Mouse (Mus musculus): ENCODE measurements around the gene Rbpms2.

Rbpms2 gene

DNA sequence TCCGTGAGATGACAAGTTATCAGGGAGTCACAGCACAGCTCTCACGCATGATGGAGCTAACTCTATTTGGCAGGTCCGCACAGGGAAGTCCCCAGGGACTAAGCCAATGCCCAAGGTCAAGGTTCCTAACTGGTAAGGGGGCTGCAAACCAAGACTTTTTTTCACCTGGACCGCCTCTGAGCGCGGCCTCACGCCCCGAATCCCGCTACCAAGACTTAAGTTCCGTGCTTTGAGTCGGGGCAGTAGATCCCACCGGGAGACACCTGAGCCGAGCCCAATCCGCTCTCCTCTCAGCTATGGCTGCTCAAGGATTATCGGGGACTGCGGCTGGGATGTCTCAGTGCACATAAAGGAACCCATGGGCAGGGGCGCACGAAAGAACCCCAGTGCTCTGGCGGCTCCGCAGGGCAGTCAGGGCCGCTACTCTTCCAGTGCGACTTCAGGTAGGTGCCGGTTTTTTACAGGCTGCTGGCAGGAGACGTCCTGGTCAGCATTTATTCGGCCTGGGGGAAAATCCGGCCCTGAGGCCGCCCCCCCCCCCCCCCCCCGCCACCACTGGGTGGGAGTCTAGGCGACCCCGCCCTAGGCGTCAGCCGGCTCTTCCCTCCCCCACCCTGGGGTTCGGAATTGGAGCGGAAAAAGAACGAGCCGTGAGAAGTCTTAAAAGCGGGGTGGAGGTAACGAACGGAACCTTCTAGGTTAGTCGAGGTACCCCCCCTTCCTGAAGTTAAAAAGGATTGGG lies at the start of gene Rbpms2:
Gene Rbpms2, plus strand, starts transcription at position 624 of the 742 bp plus-strand sequence.
- no peak for DNase-seq (ENCODE audit: low spot score)

DNA sequence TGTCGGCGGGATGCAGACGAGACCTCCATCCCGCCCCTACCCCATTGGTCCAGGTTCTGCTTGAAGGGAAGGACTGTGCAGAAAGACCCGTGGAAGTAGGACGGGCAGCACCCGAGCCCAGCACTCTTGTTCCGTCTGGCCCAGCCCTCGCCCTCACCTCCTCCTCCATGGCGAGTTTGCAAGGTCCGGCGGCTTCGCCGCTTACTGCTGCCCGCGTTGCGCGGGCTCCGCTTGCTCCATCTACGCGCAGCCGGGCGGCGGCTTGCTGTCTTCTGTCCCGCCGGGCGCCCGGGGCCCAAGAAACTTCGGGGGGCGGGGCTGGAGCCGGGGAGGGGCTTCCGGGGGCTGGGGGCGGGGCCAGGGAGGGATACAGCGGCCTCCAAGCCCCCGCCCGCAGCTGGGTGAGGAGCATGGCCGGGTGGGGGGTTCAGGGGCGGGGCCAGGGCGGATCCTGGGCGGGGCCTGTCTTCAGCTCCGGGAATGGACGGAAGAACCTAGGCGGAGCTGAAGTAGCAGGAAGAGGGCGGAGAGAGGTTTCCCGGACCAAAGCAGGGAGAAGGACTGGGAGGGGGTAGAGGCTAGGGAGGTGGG lies 49.6 kb upstream of the Rbpms2 start, which contains the start of gene Plekho2:
Gene Plekho2, minus strand, starts transcription at position 260 of the 591 bp plus-strand sequence.
- DNase-seq (ENCODE audit: low spot score), result peak; percentile 94

DNA sequence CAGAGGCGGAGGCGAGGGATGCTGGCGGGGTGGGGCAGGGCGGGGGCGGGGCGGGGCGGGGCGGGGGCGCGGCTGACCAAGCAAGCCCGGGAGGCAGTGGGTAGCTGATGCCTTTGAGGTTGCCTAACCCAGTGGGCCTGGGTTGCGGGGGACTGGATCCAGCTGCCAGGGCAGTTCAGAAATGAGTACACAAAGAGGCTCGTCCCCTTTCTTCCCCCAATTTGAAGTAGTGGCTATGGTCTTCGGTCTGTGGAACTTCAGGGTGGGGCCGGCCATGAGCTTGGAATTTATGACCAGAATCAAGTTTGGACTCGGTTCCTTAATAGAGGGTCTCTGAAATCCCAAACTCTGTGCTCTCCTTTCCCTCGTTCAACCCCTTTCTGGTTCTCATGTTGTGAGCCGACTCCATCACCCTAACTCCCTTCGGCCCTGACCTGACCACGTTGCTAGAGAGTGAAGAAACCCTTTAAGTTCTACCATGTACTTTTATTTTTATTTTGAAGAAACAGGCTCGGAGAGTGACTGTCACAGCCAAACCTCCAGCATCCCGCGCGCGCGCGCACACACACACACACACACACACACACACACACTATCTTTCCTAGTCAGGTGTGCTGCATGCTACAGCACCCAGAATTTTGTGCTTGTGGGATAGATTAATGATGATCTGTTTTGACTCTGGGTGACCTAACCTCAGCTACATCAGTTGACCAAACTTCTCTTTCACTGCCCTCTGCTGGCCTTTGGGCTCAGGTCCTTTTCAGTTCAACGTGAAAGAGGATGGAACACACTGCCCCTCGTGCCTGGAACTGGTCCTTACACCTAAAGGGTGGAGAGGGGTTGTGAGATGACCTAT lies 48.8 kb upstream of the Rbpms2 start:
- peak; percentile 94 for DNase-seq (ENCODE audit: low spot score)

DNA sequence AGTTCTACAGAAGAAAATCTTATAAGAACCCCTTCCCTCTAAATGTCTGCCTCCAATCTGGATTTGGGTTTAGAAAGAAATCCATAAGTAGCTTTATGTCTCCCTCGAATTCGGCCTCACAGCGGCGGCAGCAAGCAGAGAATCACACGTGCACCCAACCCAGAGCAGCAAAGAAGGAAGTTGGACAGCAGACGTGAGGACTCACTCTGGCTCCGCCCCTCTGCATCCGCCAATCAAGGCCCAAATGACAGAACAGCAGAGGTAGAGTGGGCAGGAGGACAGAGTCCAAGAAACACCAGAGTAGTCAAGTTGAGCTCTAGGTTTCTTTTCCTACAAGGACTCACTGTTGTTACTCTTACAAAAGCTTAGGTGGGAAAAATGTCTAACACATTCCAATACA lies 46.4 kb upstream of the Rbpms2 start:
- DNase-seq (ENCODE audit: low spot score), result no peak

DNA sequence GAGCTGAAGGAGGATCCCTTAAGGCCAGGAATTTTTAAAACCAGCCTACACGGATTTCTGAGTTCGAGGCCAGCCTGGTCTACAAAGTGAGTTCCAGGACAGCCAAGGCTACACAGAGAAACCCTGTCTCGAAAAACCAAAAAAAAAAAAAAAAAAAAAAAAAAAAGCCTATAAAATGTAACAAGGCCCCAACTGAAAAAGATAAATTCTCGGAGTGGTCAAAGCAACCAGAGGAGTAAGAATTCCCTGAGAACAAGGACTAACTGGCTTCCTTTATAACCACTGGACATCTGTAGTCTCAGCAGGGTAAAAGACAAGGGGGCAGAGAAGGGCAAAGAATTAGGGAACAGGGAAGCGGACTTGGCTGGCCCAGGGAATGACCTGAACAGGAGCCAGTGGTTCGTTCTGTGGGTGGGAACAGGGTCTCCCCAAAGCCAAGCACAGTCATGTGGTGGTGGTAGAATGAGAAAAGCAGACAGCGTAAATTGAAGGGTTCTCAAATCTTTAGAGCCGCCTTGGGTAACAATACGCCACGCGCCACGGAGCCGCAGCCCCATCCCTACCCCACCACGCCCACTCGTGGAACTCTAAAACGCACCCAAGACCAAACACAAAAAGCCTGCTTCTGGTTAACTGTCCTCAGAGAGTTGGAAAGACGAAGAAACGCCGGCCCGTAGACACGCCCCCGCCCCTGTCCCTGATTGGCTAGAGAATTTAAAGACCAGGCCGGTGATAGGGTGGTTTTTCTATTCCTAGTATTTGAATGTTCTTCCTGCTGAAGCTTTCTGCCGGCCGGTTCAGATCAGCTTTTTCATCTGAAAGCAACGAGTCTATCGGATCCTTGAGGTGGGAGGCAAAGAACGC lies 42.8 kb upstream of the Rbpms2 start, which contains the start of gene Pif1:
Gene Pif1, plus strand, starts transcription at position 755 of the 864 bp plus-strand sequence.
- peak; percentile 70 for DNase-seq (ENCODE audit: low spot score)

DNA sequence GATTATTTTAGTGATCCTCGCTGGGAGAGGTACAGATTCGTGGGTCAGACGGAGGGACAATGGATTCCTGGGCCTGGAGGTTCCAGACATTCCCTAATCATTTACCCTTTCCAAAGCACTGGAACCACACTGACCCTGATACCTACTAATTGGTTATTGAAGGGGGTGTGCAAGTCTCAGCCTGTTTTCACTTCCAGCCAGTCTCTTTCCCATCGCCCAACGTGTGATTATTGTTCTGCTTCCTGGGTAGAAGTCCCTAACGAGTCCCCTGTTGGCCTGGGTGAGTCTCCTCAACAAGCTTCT lies 42.2 kb upstream of the Rbpms2 start:
- no peak for DNase-seq (ENCODE audit: low spot score)

DNA sequence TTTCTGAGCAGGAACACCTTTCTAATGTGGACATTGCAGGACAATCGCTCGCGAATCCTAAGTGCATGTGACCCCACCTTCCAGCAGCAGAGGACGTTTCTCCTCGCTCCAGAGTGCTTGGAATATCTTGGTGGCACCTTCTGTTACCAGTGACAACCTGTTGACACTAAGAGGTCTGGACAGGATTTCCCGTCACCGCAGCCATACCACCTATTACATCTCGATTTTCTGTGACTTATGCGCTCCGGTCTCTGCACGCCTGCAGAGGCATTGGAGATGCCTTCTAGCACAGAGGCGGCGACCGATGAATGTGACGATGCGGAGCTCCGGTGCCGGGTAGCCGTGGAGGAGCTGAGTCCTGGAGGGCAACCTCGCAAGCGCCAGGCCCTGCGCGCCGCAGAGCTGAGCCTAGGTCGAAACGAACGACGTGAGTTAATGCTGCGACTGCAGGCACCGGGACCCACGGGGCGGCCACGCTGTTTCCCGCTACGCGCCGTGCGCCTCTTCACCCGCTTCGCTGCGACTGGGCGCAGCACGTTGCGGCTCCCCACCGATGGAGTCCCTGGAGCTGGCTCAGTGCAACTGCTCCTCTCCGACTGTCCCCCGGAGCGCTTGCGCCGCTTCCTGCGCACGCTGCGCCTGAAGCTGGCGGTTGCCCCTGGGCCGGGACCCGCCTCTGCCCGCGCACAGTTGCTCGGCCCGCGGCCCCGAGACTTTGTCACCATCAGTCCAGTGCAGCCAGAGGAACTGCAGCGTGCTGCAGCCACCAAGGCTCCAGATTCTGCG lies 41.7 kb upstream of the Rbpms2 start:
- DNase-seq (ENCODE audit: low spot score), result no peak

DNA sequence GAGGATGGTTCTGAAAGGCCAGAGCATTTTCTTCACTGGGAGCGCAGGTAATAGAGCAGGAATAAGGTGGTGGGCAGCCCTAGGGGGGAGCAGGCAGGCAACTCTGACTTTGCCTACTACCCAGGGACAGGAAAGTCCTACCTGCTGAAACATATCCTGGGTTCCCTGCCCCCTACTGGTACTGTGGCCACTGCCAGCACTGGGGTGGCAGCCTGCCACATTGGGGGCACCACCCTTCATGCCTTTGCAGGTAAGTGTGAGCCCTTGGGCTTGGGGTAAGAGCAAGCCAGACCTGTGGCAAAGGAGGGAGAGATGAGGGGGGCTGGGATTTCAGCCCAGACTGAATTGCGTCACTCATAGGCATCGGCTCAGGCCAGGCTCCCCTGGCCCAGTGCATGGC lies 40.4 kb upstream of the Rbpms2 start:
- DNase-seq (ENCODE audit: low spot score), result no peak

DNA sequence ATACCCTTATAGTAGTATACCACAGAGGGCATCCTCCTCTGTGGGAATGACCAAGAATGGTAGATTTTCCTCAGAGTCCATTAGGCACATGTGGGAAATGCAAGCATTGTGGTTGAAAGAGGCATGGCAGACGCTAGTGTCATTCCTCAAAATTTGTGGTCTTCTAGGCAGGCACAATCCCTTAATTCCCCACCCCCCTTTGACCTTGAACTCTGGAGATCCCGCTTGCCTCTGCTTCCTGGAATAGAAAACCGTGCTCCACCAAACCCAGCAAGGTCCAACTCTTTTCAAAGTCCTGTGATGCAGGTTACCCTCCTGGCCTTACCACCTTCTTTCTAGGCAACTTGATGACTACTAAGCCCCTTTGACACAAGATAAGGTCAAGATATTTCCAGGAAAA lies 36.7 kb upstream of the Rbpms2 start:
- no peak for DNase-seq (ENCODE audit: low spot score)

DNA sequence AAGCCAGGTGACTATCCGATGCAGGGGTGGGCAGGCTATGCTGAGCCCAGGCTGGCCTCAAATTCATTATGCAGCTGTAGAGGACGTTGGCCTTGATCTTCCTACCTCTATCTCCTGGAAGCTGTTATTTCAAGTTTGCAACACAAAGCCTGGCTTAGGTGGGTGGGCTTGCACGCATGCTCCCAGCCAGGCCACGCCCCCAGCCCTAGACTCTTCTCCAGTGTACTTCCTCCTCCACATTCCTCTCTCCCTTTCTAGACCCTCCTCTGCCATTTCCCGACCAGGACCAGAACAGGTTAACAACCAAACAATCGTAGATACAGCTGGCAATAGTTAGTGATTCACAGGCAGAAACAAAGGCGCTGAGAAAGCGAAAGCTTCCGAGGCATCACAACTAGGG lies 35.9 kb upstream of the Rbpms2 start:
- no peak for DNase-seq (ENCODE audit: low spot score)

DNA sequence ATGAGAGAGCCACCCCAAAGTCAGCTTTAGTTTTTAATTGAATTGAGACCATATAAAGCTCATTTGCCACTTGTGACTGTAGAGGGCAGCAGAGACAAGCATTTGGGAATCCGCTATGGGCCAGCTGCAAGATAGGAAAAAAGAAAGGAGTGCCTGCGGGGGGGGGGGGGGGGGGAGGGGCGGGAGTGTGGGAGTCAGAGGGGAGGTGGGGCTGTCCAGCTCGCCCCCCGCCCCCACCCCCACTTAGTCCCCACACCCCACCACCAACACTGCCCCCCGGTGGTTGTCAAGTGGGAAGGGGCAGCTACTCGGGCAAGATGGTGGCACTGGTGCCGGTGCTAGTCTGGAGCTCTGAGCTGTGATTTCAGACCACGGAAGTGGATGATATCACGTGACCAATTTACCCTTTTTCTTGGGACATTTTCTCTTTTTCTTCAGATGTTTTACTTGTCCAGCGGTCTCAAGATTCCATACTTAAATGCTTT lies 30.6 kb upstream of the Rbpms2 start:
- peak; percentile 78 for DNase-seq (ENCODE audit: low spot score)

DNA sequence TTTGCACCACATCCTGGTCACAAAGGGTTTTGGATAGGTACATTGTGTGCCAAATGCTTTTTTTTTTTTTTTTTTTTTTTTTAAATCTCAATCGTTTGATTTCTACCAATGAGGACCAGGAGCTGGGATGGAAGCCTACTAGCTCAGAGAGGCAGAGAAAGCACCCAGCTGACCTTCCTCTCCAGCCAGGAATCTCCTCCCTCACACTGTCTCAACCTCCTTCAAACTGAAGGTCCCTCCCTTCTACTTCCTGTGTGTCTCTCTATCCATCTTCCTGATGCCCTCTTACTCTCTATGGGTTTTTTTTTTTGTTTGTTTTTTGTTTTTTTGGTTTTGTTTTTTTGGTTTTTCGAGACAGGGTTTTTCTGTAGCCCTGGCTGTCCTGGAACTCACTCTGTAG lies 28.5 kb upstream of the Rbpms2 start:
- DNase-seq (ENCODE audit: low spot score), result peak; percentile 34

DNA sequence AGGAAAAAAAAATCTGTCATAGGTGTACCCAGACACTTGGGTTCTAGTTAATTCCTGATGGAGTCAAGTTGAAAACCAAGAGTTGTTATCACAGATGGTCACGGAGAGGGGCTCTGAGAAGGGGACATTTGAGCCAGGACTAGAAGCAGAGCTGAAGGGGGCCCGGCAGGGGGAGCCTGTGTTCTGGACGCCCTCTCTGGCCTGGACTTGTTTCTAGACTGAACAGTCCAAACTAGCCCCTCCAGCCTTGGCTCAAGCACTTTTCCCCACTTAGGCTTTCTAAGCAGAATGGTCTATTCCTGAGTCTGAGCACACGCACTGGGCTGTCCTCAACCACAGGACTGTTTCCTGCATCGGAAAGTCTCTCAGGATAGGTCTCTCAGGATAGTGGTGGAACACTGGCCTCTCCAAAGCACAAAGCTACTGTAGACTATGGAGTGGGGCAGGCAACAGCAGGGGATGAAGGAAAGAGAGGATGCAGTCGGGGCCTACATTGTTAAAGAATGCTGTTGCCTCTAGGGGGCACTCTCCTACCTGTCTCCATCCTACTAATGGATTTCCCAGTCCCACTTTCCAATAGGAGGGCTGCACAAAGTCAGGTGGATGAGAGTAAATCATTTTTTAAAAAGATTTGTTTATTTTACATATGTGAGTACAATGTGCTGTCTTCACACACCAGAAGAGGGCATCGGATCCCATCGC lies 25.9 kb upstream of the Rbpms2 start:
- DNase-seq (ENCODE audit: low spot score), result no peak

DNA sequence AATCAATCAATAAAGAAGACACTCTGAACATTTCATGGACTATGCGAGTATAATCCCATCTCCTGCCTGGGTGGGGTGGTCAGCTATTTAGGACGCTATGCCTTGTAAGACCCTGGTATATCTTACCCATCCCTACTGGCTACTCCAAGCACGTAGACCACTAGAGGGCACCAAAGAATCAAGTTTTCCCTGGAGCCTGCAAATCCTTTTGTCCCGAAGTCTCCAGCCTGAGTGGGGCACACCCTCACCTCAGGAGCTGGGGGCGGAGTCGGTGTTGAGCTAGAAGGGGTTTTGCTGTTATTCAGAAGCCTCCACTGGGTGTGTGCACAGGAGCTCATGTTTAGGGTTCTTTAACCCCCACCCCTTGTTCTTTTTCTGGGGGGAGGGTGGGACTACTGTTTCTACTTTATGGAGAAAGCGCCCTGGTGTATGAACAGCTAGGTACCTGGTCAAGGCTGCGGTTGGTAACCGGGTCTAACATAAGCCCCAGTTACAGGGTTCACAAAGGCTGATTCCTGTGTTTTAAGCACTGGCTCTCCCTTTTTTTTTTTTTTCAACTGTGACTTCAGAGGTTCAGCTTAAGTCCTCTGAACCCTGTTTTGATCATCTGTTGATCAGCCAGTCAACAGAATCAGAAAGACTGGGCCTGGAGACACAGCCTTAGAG lies 23.8 kb upstream of the Rbpms2 start:
- peak; percentile 86 for DNase-seq (ENCODE audit: low spot score)

DNA sequence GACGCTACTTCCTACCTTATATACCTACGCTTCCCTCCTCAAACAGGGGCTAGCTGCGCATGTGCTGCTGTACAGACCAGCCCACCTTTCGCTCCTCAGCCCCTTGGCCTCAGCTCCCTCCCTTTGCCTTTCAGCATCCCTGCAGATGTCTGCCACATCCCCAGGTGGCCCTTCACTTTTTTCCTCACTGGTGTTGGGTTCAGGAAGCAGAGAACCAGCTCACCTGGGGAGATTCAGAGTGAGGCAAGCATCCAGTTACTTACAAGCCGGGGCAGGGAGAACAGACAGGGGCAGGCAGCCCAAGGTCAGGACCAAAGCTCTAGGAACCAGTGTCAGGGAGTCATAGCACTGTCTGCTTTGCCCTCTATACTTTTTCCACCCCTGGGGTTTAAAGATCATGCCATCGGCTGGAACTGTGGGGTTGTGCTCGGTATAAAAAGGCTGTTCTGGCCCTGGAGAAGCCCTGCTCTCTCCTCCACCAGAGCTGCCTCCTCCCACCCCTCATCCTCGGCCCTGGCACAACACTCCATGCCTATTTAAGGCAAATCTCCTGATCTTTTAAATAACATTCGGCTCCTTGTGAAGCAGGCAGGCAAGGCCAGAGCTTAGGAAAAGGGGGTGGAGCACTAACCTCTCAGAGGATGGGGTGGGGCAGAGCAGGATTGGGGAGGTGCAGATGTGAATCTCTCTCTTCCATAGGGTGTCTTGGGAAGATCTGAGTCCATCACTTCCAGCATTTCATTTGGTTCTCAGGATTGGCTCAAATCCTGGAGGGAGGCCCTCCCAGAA lies 22.9 kb upstream of the Rbpms2 start:
- no peak for DNase-seq (ENCODE audit: low spot score)

DNA sequence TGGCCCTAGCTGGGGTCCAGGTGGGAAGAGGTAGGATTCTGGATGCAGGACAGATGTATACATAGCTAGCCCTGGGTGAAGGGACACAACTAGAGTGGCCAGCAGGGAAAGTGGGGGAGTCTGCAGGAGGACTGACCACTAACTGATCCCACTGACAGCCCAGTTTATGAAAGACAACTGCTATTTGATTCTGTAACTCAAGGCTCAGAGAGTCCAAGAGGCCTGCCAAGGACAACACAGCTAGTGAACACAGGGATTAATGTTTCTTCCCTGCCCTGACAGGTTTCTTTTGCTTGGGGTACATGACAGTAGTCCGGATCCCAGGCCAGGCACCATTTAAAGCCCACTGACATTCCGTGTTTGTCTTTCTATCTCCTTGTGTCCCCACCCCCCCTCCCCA lies 22.3 kb upstream of the Rbpms2 start:
- DNase-seq (ENCODE audit: low spot score), result no peak

DNA sequence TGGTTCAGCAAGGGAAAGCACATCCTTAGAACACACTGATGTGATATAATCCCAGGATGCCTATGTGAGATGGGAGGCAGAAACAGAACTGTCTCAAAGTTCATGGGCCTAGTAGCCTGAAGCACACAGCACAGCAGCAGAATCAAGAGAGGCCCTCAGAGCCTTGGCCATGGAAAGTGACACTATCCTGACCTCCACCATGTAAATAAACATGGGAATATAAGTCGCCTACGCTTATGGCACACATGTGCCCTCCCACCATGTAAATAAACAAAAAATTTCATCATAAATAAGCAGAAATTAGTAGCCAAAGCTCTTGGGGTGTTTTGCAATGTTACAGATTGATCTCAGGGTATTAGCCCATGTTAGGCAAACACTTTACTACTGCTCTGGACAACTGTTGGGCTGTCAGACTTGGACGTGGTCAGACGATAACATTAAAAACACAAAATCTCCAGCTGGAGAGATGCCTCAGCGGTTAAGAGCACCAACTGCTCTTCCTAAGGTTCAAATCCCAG lies 17.4 kb upstream of the Rbpms2 start:
- DNase-seq (ENCODE audit: low spot score), result no peak

DNA sequence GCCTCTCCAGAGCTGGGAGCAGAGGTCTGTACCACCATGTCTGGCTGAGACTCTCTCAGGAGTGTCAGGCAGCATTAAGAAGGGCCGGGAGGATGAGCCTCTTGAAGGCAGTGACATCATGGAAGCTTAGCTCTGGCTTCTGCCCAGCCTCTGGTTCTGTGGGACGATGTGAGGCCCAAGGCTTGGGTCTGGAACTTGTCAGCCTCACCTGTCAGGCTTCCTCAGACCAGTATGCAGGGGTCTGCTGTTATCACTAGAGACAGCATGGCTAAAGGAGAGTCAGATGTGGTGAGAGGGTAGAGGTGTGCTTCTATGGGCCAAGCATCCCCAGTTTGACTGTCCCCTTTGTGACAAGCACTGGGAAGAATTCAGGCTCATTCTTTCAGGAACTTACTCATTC lies 16.4 kb upstream of the Rbpms2 start:
- DNase-seq (ENCODE audit: low spot score), result no peak

DNA sequence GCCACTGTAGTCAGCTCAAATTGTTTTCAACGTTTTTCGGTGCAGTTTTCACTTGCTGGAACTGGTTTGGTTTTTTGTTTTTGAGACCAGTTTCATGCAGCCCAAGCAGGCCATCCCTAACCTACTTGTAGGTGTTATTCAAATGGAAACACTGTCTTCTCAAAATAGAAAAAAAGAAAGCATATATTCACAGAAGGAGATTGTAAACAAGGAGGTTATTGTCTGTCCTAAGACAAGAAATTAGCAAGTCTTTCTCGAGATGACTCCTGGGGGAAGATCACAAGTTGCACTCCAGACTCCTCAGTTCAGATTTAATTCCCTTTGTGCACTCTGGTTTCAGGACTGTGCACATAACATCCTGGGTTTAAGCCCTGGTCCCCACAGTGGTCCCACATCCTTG lies 10.1 kb upstream of the Rbpms2 start:
- DNase-seq (ENCODE audit: low spot score), result no peak
